Comparison of ENCODE assay signal across 9 mouse cellular contexts in genomic region chr4:44402607-44403006, GRCm38 (mm10).
A peak's percentile ranks its signal among the peaks of the same experiment; 100 is the strongest.
DNase-seq lines count a peak whose midpoint lies in the region; ATAC-seq and TF ChIP-seq lines count a peak whose summit lies in the region.
"Had no signal": no experiment of that assay in that cellular context is flagged by ENCODE, and none has a peak within 500 bp of the region (broad histone marks: within the 10 kb centered on the region; RNA-seq: fewer than 3 reads in every experiment).

No protein-coding gene starts in this region.

- H3K9ac ChIP-seq in hindbrain, embryonic 13.5 days, result no peak overlapping the region
- H3K9ac ChIP-seq: limb, embryonic 12.5 days had no signal

- WGBS in hindbrain, embryonic 13.5 days, result 3% methylated on average over 5 of the region's 5 CpGs
- WGBS in olfactory bulb, adult 2 months, result 16% methylated on average over 5 of the region's 5 CpGs

- TF ChIP-seq POLR2A in olfactory bulb, adult 2 months (IDR thresholded peaks at IDR 0.05; ENCODE audit: insufficient read depth, low read depth, low read length), result no peak

- intact Hi-C loops in heart, postnatal 25 days (cut with DNase I), result no loop called here

- ATAC-seq in hindbrain, embryonic 13.5 days (ENCODE audit: low FRiP score), result 0 out of 2 replicates have a peak, but pooled peaks have one; percentile 57

- no peak overlapping the region for H3K4me3 ChIP-seq in hindbrain, embryonic 13.5 days
- H3K4me3 ChIP-seq in olfactory bulb, adult 2 months (ENCODE audit: insufficient read depth, low read depth, low read length), result no peak overlapping the region
- H3K4me3 ChIP-seq: limb, embryonic 12.5 days had no signal

- no peak overlapping the region for H3K4me2 ChIP-seq in hindbrain, embryonic 13.5 days
- H3K4me2 ChIP-seq: limb, embryonic 12.5 days had no signal

- TF ChIP-seq CTCF in olfactory bulb, adult 2 months (IDR thresholded peaks at IDR 0.05; ENCODE audit: insufficient read depth, low read depth, low read length), result peak; percentile 46; the same call in 1 of the 2 replicates

- no peaks in the 10 kb centered on the region for H3K4me1 ChIP-seq in hindbrain, embryonic 13.5 days (replicated peaks)
- 0 out of 2 replicates have a peak, but pooled peaks cover 7% of the 10 kb centered on the region for H3K4me1 ChIP-seq in olfactory bulb, adult 2 months (ENCODE audit: control insufficient read depth, insufficient read depth, low read length)
- H3K4me1 ChIP-seq: limb, embryonic 12.5 days had no signal

- no peaks in the 10 kb centered on the region for H3K9me3 ChIP-seq in hindbrain, embryonic 13.5 days
- H3K9me3 ChIP-seq: limb, embryonic 12.5 days had no signal

- H3K27me3 ChIP-seq in hindbrain, embryonic 13.5 days, result 0 out of 2 replicates have a peak, but pooled peaks cover 9% of the 10 kb centered on the region

- H3K36me3 ChIP-seq in hindbrain, embryonic 13.5 days, result no peaks in the 10 kb centered on the region
- H3K36me3 ChIP-seq: limb, embryonic 12.5 days had no signal

- H3K27ac ChIP-seq in hindbrain, embryonic 13.5 days, result no peak overlapping the region
- no peak overlapping the region for H3K27ac ChIP-seq in olfactory bulb, adult 2 months (ENCODE audit: insufficient read depth, low read depth, low read length)
- H3K27ac ChIP-seq: limb, embryonic 12.5 days had no signal

- peak; percentile 34 for DNase-seq in gastrocnemius, postnatal 10 days
- no peak for DNase-seq in gastrocnemius, postnatal 25 days
- DNase-seq in 416B (ENCODE audit: low read depth) (peak; percentile 5), R1 (ENCODE audit: low read depth, low spot score) (peak; percentile 63)
- no peak for DNase-seq in heart, postnatal 25 days (ENCODE audit: low spot score)
- no peak for DNase-seq in cerebellum, postnatal 36 days

Comparison
In these comparisons a context has a peak if more than half of its experiments do, and no peak if none do; other contexts are left out.
1. DNase-seq: peak in gastrocnemius, postnatal 10 days (single experiment), 416B (single experiment) and R1 (single experiment); none in gastrocnemius, postnatal 25 days (single experiment), heart, postnatal 25 days (single experiment) and cerebellum, postnatal 36 days (0 of 2).